ENCODE assay signal across 14 mouse cellular contexts in the genomic region with DNA sequence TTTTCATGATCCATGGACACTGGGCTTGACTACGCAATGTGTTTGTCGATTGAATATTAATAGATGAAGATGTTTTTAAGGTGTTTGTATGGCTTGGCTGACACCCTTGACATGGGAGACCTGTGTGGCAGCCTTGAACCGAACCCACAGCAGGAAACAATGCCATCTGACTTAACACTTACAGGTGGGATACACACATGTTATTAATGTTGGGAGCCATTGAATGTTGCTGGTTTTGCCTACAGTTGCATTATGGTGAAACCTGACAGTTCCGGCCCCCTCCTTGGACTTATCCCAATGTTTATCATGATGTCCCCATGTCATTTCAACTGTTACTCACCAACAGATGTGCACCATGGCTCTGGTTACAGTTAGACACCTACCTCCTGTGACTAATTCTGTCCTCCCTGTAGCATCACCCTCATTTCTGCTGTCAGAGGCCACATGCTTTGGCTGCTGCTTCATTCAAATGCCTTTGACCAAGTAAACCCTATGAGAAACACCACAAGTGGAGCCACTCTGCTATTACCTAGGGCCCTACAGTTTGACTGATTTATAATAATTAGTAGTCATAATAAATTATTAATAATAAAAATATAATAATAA. TPM values are rescaled to one million over a fixed set of nuclear protein-coding genes. Genes with fewer than 3 reads are reported as not detected.
DNase-seq lines count a peak whose midpoint lies in the region; ATAC-seq and TF ChIP-seq lines count a peak whose summit lies in the region.
"Had no signal": no experiment of that assay in that cellular context is flagged by ENCODE, and none has a peak within 500 bp of the region (broad histone marks: within the 10 kb centered on the region; RNA-seq: fewer than 3 reads in every experiment).

No protein-coding gene starts in this region.

- intact Hi-C loops in left cerebral cortex, adult 2 months (cut with DNase I) = loop anchor here (2.0 kb wide), 1 partner anchor 13 kb away; no protein-coding TSS in a partner anchor
- intact Hi-C loops in left cerebral cortex, postnatal 4 days (cut with DNase I) = no loop called here

- H3K4me1 ChIP-seq in hindbrain, embryonic 11.5 days (replicated peaks; ENCODE audit: control insufficient read depth, insufficient read depth, low read length) = no peaks in the 10 kb centered on the region
- H3K4me1 ChIP-seq in midbrain, embryonic 12.5 days = peaks cover 12% of the 10 kb centered on the region; the same call in 1 of the 2 replicates
- peaks cover 7% of the 10 kb centered on the region for H3K4me1 ChIP-seq in olfactory bulb, adult 2 months (ENCODE audit: control insufficient read depth, insufficient read depth, low read length)
- H3K4me1 ChIP-seq: heart, embryonic 15.5 days; stomach, embryonic 15.5 days had no signal

- H3K27ac ChIP-seq in left cerebral cortex, adult 2 months = peak overlapping the region; percentile 92
- no peak overlapping the region; the same call in 1 of the 2 replicates for H3K27ac ChIP-seq in hindbrain, embryonic 11.5 days (ENCODE audit: low read depth, low read length)
- peak overlapping the region; percentile 81 for H3K27ac ChIP-seq in midbrain, embryonic 12.5 days (replicated peaks)
- H3K27ac ChIP-seq in olfactory bulb, adult 2 months (ENCODE audit: insufficient read depth, low read depth, low read length) = peak overlapping the region; percentile 92
- H3K27ac ChIP-seq: heart, embryonic 15.5 days; stomach, embryonic 15.5 days had no signal

- H3K4me2 ChIP-seq in hindbrain, embryonic 11.5 days (replicated peaks; ENCODE audit: low read depth, low read length) = no peak overlapping the region
- 0 out of 2 replicates have a peak overlapping the region, but pooled peaks have one; percentile 23 for H3K4me2 ChIP-seq in midbrain, embryonic 12.5 days (replicated peaks)
- H3K4me2 ChIP-seq: heart, embryonic 15.5 days; stomach, embryonic 15.5 days had no signal

- H3K27me3 ChIP-seq in hindbrain, embryonic 11.5 days (ENCODE audit: control insufficient read depth, insufficient read depth, low read length) = no peaks in the 10 kb centered on the region
- H3K27me3 ChIP-seq in midbrain, embryonic 12.5 days = no peaks in the 10 kb centered on the region
- H3K27me3 ChIP-seq: heart, embryonic 15.5 days; stomach, embryonic 15.5 days had no signal

- TF ChIP-seq CTCF in left cerebral cortex, adult 2 months (IDR thresholded peaks at IDR 0.05) = no peak
- no peak for TF ChIP-seq CTCF in olfactory bulb, adult 2 months (IDR thresholded peaks at IDR 0.05; ENCODE audit: insufficient read depth, low read depth, low read length)

- no peak overlapping the region for H3K9ac ChIP-seq in hindbrain, embryonic 11.5 days (ENCODE audit: low read depth, low read length)
- H3K9ac ChIP-seq in midbrain, embryonic 12.5 days (replicated peaks) = no peak overlapping the region
- H3K9ac ChIP-seq: heart, embryonic 15.5 days; stomach, embryonic 15.5 days had no signal

- peak; percentile 57 for ATAC-seq in hindbrain, embryonic 11.5 days (ENCODE audit: low FRiP score)
- ATAC-seq in midbrain, embryonic 12.5 days (ENCODE audit: low FRiP score, low read depth) = peak; percentile 31
- no peak for ATAC-seq in cerebellum, adult (ENCODE audit: insufficient number of reproducible peaks, low FRiP score, low TSS enrichment)

- H3K4me3 ChIP-seq in left cerebral cortex, adult 2 months = no peak overlapping the region
- H3K4me3 ChIP-seq in hindbrain, embryonic 11.5 days (ENCODE audit: low read depth, low read length) = no peak overlapping the region
- H3K4me3 ChIP-seq in midbrain, embryonic 12.5 days = no peak overlapping the region
- no peak overlapping the region for H3K4me3 ChIP-seq in olfactory bulb, adult 2 months (ENCODE audit: insufficient read depth, low read depth, low read length)
- H3K4me3 ChIP-seq: heart, embryonic 15.5 days; myocyte; stomach, embryonic 15.5 days had no signal

- DNase-seq in left cerebral cortex, adult 2 months (ENCODE audit: extremely low spot score in 1 of 2, low spot score in 2 of 2) = no peak
- no peak for DNase-seq in left cerebral cortex, postnatal 4 days
- no peak for DNase-seq in hindbrain, embryonic 11.5 days (ENCODE audit: low spot score)
- DNase-seq in thymus, postnatal 36 days = no peak
- DNase-seq: adrenal gland, postnatal 10 days; kidney, postnatal 10 days; lung, postnatal 4 days; thymus, postnatal 4 days had no signal

- H3K9me3 ChIP-seq in hindbrain, embryonic 11.5 days (ENCODE audit: control insufficient read depth, low read length) = peaks cover 2% of the 10 kb centered on the region; the same call in 1 of the 2 replicates
- H3K9me3 ChIP-seq in midbrain, embryonic 12.5 days = peaks cover 9% of the 10 kb centered on the region; the same call in 1 of the 2 replicates
- H3K9me3 ChIP-seq: heart, embryonic 15.5 days; stomach, embryonic 15.5 days had no signal

- no peaks in the 10 kb centered on the region for H3K36me3 ChIP-seq in hindbrain, embryonic 11.5 days (ENCODE audit: control insufficient read depth, insufficient read depth, low read length)
- no peaks in the 10 kb centered on the region for H3K36me3 ChIP-seq in midbrain, embryonic 12.5 days
- H3K36me3 ChIP-seq: heart, embryonic 15.5 days; stomach, embryonic 15.5 days had no signal

- WGBS in hindbrain, embryonic 11.5 days = 64% methylated on average over 4 of the region's 4 CpGs
- WGBS in midbrain, embryonic 12.5 days = 61% methylated on average over 4 of the region's 4 CpGs
- WGBS in olfactory bulb, adult 2 months = 46% methylated on average over 4 of the region's 4 CpGs

- no peak for TF ChIP-seq POLR2A in olfactory bulb, adult 2 months (IDR thresholded peaks at IDR 0.05; ENCODE audit: insufficient read depth, low read depth, low read length)

RNA-seq across cellular contexts. Expression of a gene that starts 23.6 kb away (rescaled TPM):
- 100 to 1,000 TPM; 343 to 346 TPM for total RNA-seq in left cerebral cortex, adult 2 months (2021)
- total RNA-seq in left cerebral cortex, postnatal 4 days (2021) = 100 to 1,000 TPM; 227 to 235 TPM
- polyA plus RNA-seq in hindbrain, embryonic 11.5 days (2014; fragmentation: Nextera tagmentation; extraction: Ambion mirVana) = 142 and 165 TPM in 2 replicates
- polyA plus RNA-seq in midbrain, embryonic 12.5 days (2016; fragmentation: Nextera tagmentation; extraction: Ambion mirVana) = 128 and 132 TPM in 2 replicates
- polyA plus RNA-seq in olfactory bulb, adult 2 months (2012; ENCODE audit: insufficient read depth, insufficient read length, low replicate concordance, missing spikeins) = 546 TPM in 1 of 2 replicates, not detected in the other
